Mouse (Mus musculus) C2C12 (cell line): ENCODE results near the gene Gm20388.
"Not testable (repeated sequence)": the region's sequence is repeated elsewhere in the genome, so short reads cannot be mapped to it uniquely, and the experiment has no call there.

Experiments
- CEBPB ChIP-seq: IDR thresholded peaks from one replicate; pipeline ENCODE4 v1.6.1; 2011; ENCODE audit warnings: low read depth, mild to moderate bottlenecking, control low read depth, moderate library complexity
- CTCF ChIP-seq: IDR thresholded peaks from one replicate; pipeline ENCODE4 v1.5.1; 2011; ENCODE audit not compliant: control insufficient read depth, insufficient read depth, insufficient read length
- FOSL1 ChIP-seq: IDR thresholded peaks from one replicate; pipeline ENCODE4 v1.8.0; 2011; ENCODE audit warnings: mild to moderate bottlenecking, low read length; ENCODE audit not compliant: poor library complexity, insufficient read depth, severe bottlenecking
- MAX ChIP-seq: IDR thresholded peaks from one replicate; pipeline ENCODE4 v1.6.1; 2011; ENCODE audit warnings: mild to moderate bottlenecking, control low read depth
- MYOD1 ChIP-seq: IDR thresholded peaks from one replicate; pipeline ENCODE4 v1.6.1; 2011; ENCODE audit warnings: low read depth; ENCODE audit not compliant: control insufficient read depth, insufficient read length
- MYOG ChIP-seq: IDR thresholded peaks from one replicate; pipeline ENCODE4 v1.6.1; 2011; ENCODE audit not compliant: control insufficient read depth, insufficient read length; ENCODE audit errors: extremely low read depth
- USF1 ChIP-seq: IDR thresholded peaks from one replicate; pipeline ENCODE4 v1.6.1; 2011; ENCODE audit warnings: low read depth, mild to moderate bottlenecking, control low read depth, moderate library complexity

DNA sequence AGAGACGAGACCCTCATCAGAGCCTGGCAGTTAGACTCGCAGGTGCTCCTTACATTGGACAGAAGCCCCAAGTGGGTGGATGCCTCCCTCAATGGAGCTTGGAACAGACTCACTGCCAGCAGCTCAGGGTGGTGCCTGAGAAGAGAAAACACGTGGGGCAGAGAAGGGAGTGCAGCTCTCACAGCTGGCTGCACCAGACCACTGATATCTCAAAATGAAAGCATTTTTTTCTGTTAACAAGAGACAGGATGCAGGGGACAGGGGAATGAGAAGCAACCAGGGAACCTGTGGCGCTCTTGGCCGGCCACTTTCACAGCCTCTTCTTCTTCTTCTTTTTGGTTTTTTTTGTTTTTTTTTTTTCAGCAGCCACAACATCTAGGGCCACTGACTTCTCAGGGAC lies 3563.9 kb downstream of the Gm20388 start:
- not testable (repeated sequence) for TF ChIP-seq CTCF, MAX, USF1, MYOG, FOSL1, MYOD1, CEBPB
